Mouse (Mus musculus): ENCODE measurements at regions not wholly inside any gene's neighbourhood (a gene's known extent, or its start where the extent isn't known, plus 50 kb on each side); places are given as distances from the start of the nearest gene placed in this dataset.

DNA sequence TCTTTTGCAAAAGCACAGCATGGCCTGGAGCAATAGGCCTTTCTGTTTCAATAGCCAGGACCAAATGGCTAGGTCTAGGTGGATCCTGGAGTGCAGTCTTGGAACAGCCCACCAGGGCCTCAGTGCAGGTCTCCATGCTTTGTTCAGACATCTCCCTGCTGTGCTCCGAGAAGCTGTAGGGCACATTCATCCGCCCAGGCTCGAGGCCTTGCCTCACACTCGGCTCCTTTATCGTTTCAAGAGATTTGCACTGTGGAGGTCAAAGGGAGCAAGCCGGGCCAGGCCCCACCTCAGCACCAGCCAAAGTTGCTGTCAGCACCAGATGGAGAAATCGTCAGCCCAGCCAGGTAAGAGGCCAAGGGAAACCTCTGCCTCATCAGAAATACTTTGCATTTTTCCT is 160.3 kb downstream of the Gm10260 start:
- WGBS, result 56% methylated on average over 7 of the region's 7 CpGs
- no peak overlapping the region for H3K4me2 ChIP-seq (replicated peaks; ENCODE audit: low read depth, low read length, severe bottlenecking)
- no peaks in the 10 kb centered on the region for H3K27me3 ChIP-seq (ENCODE audit: control insufficient read depth, insufficient read depth, low read length)
- H3K9me3 ChIP-seq (ENCODE audit: control insufficient read depth, low read length), result peaks cover 4% of the 10 kb centered on the region; the same call in 1 of the 2 replicates
- H3K27ac ChIP-seq (replicated peaks; ENCODE audit: low read depth, low read length), result no peak overlapping the region
- DNase-seq (ENCODE audit: low spot score) (no peak), ATAC-seq (ENCODE audit: low FRiP score, low read depth) (no peak)
- H3K4me3 ChIP-seq (replicated peaks; ENCODE audit: low read length), result no peak overlapping the region
- H3K4me1 ChIP-seq (ENCODE audit: control insufficient read depth, insufficient read depth, low read length), result peaks cover 21% of the 10 kb centered on the region
- no peaks in the 10 kb centered on the region for H3K36me3 ChIP-seq (ENCODE audit: control insufficient read depth, insufficient read depth, low read length)
- H3K9ac ChIP-seq (ENCODE audit: low read depth, low read length, severe bottlenecking), result no peak overlapping the region
- no peak for TF ChIP-seq POLR2A (IDR thresholded peaks at IDR 0.05; ENCODE audit: borderline replicate concordance, extremely low read depth, insufficient read depth, insufficient read length)

DNA sequence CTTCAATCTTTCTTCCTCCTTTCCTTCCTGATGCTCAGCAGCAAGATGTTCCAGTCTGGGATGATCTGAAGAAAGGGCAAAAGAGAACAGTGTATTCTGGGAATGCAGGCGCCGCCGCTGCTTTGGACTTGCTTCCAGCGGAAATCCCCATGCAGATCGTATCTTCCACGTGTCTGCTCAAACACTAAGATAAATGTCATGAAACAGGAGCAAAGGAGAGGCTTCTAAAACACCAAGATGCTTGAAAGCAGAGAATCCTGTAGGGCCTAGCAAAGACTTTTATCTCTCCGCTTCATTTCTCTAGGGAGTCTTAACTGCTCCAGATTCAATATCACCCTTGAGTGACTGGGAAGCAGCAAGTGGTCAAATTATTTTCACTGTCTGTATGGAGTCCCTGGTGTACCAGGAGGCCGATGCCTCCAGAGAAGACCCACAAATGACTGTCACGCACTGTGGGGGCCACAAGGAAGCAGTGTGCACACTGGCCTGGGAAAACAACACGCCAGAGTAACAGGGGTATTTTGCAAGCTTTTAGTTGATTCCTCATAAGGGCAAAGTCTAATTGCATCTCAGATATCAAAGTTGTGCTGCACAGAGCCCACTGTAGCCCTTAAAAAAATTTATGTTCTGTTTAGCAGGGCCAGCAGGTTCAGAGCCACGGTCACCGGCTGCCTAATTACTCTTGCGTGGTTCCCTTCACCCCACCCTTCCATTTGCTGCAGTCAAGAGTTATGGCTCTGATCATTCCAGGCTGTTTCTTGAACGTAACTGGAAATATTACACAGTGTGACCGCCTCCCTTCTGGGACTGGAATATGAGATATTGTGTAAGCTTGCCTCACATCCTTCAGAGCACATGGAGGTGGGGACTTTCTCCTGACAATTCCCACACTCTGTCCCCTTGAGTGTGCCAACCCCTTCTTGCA is 161.7 kb downstream of the Gm10260 start:
- Histone ChIP-seq H3K9me3 (ENCODE audit: control insufficient read depth, low read length) (peaks cover 4% of the 10 kb centered on the region; the same call in 1 of the 2 replicates), H3K4me2 (replicated peaks; ENCODE audit: low read depth, low read length, severe bottlenecking) (no peak overlapping the region), H3K27me3 (ENCODE audit: control insufficient read depth, insufficient read depth, low read length) (no peaks in the 10 kb centered on the region), H3K27ac (replicated peaks; ENCODE audit: low read depth, low read length) (no peak overlapping the region), H3K9ac (ENCODE audit: low read depth, low read length, severe bottlenecking) (no peak overlapping the region), H3K4me3 (replicated peaks; ENCODE audit: low read length) (no peak overlapping the region), H3K36me3 (ENCODE audit: control insufficient read depth, insufficient read depth, low read length) (no peaks in the 10 kb centered on the region), H3K4me1 (ENCODE audit: control insufficient read depth, insufficient read depth, low read length) (peaks cover 21% of the 10 kb centered on the region)
- no peak for TF ChIP-seq POLR2A (IDR thresholded peaks at IDR 0.05; ENCODE audit: borderline replicate concordance, extremely low read depth, insufficient read depth, insufficient read length)
- ATAC-seq (ENCODE audit: low FRiP score, low read depth) (0 out of 2 replicates have a peak, but pooled peaks have one; percentile 42), DNase-seq (ENCODE audit: low spot score) (peak; percentile 42)
- WGBS, result 38% methylated on average over 15 of the region's 15 CpGs

DNA sequence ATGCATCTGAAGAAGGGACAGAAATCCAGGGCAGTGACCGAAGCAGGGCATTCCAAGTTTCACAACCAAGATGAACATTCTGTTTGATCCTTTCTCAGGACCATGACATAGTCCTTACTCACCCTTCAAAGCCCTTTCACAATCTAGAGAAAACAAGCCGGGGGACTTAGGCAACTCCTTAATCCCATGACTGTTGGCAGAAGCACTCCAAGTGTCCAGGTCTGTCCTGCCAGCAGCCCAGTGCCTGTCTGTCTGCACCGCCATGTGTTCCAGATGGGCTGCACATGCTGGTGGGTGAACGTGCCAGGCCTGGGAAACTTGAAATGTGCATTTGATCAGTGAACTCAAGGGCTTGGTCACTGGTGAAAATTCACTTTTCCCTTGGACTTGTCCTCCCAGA is 165.6 kb downstream of the Gm10260 start:
- WGBS, result 80% methylated on average over 4 of the region's 4 CpGs
- no peak for ATAC-seq (ENCODE audit: low FRiP score, low read depth)

DNA sequence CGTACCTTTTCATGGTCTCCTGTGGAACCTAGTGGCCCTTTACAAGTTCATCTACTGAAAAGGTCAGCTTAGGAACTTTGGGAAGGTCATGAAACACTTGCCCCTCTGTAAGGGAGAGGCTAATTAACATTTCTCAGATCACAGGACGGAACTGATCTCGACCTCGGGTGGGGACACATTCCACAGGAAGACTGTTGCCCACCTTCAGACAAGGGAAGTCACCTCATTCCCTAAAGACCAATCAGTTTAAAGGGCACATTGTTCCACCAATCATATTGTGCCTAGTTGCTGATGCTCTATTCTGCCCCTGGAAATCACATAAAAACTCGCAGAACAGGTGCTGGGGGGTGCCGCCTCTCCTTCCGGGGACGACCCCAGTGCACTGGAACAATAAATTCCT is 170.8 kb downstream of the Gm10260 start:
- ATAC-seq (ENCODE audit: low FRiP score, low read depth), result no peak
- no peaks in the 10 kb centered on the region for H3K27me3 ChIP-seq (ENCODE audit: control insufficient read depth, insufficient read depth, low read length)
- TF ChIP-seq POLR2A (IDR thresholded peaks at IDR 0.05; ENCODE audit: borderline replicate concordance, extremely low read depth, insufficient read depth, insufficient read length), result no peak
- H3K36me3 ChIP-seq (ENCODE audit: control insufficient read depth, insufficient read depth, low read length), result no peaks in the 10 kb centered on the region
- no peak for DNase-seq (ENCODE audit: low spot score)
- H3K4me3 ChIP-seq (replicated peaks; ENCODE audit: low read length), result no peak overlapping the region
- no peak overlapping the region for H3K27ac ChIP-seq (replicated peaks; ENCODE audit: low read depth, low read length)
- H3K4me1 ChIP-seq (ENCODE audit: control insufficient read depth, insufficient read depth, low read length), result no peaks in the 10 kb centered on the region
- H3K4me2 ChIP-seq (replicated peaks; ENCODE audit: low read depth, low read length, severe bottlenecking), result no peak overlapping the region
- H3K9me3 ChIP-seq (ENCODE audit: control insufficient read depth, low read length), result no peaks in the 10 kb centered on the region
- no peak overlapping the region for H3K9ac ChIP-seq (ENCODE audit: low read depth, low read length, severe bottlenecking)
- WGBS, result 56% methylated on average over 8 of the region's 8 CpGs

More for the DNA sequence above, 165.6 kb downstream of the Gm10260 start:
- DNase-seq (ENCODE audit: low spot score), result no peak
- H3K4me2 ChIP-seq (replicated peaks; ENCODE audit: low read depth, low read length, severe bottlenecking), result no peak overlapping the region
- no peaks in the 10 kb centered on the region for H3K36me3 ChIP-seq (ENCODE audit: control insufficient read depth, insufficient read depth, low read length)
- H3K27me3 ChIP-seq (ENCODE audit: control insufficient read depth, insufficient read depth, low read length), result no peaks in the 10 kb centered on the region
- H3K4me1 ChIP-seq (ENCODE audit: control insufficient read depth, insufficient read depth, low read length), result peaks cover 10% of the 10 kb centered on the region
- peaks cover 4% of the 10 kb centered on the region; the same call in 1 of the 2 replicates for H3K9me3 ChIP-seq (ENCODE audit: control insufficient read depth, low read length)
- H3K9ac ChIP-seq (ENCODE audit: low read depth, low read length, severe bottlenecking), result no peak overlapping the region
- H3K4me3 ChIP-seq (replicated peaks; ENCODE audit: low read length), result no peak overlapping the region
- no peak for TF ChIP-seq POLR2A (IDR thresholded peaks at IDR 0.05; ENCODE audit: borderline replicate concordance, extremely low read depth, insufficient read depth, insufficient read length)
- H3K27ac ChIP-seq (replicated peaks; ENCODE audit: low read depth, low read length), result no peak overlapping the region

DNA sequence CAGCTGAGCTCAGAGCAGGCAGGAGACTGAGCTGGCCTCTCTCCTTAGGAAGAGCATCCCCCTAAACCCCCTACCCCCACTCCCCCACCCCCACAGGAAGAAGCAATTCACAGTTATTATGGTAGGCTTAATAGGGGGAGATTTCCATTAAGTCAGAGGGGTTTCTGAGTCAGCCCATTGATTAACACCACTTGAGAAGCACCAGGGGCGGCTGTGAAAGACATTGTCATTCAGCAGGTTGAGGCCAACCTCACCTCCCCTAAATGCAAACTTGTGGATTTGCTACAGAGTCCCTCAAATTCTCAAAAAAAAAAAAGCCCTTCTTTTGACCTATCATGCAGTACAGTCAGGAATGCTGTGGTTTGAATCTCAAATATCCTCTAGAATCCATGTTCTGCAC is 172.3 kb downstream of the Gm10260 start:
- 52% methylated on average over 1 of the region's 1 CpGs for WGBS
- Histone ChIP-seq H3K36me3 (ENCODE audit: control insufficient read depth, insufficient read depth, low read length) (no peaks in the 10 kb centered on the region), H3K9ac (ENCODE audit: low read depth, low read length, severe bottlenecking) (no peak overlapping the region), H3K4me1 (ENCODE audit: control insufficient read depth, insufficient read depth, low read length) (no peaks in the 10 kb centered on the region), H3K4me3 (replicated peaks; ENCODE audit: low read length) (no peak overlapping the region), H3K27me3 (ENCODE audit: control insufficient read depth, insufficient read depth, low read length) (no peaks in the 10 kb centered on the region), H3K9me3 (ENCODE audit: control insufficient read depth, low read length) (no peaks in the 10 kb centered on the region), H3K4me2 (replicated peaks; ENCODE audit: low read depth, low read length, severe bottlenecking) (no peak overlapping the region), H3K27ac (replicated peaks; ENCODE audit: low read depth, low read length) (no peak overlapping the region)
- TF ChIP-seq POLR2A (IDR thresholded peaks at IDR 0.05; ENCODE audit: borderline replicate concordance, extremely low read depth, insufficient read depth, insufficient read length), result no peak
- DNase-seq (ENCODE audit: low spot score) (no peak), ATAC-seq (ENCODE audit: low FRiP score, low read depth) (no peak)
